Mouse (Mus musculus): ENCODE measurements around the gene Ormdl2.

Ormdl2 gene

GRCm38 (mm10) chr10:128803771-128804270 lies 17.6 kb downstream of the Ormdl2 start, which contains the start of gene Dnajc14:
Gene Dnajc14, plus strand, starts transcription at chr10:128804062.
- DNase-seq (ENCODE audit: low spot score in 2 of 2), result peak; percentile 82 to 89

GRCm38 (mm10) chr10:128803361-128803760 lies 18.1 kb downstream of the Ormdl2 start:
- DNase-seq (ENCODE audit: low spot score in 2 of 2), result no peak

- no peak for DNase-seq (ENCODE audit: low spot score in 2 of 2)
These were observed 18.5 kb downstream of the Ormdl2 start for GRCm38 (mm10) chr10:128802956-128803355.

GRCm38 (mm10) chr10:128801981-128802495 lies 19.4 kb downstream of the Ormdl2 start:
- no peak for DNase-seq (ENCODE audit: low spot score in 2 of 2)

- DNase-seq (ENCODE audit: low spot score in 2 of 2), result no peak
These were observed 22.8 kb downstream of the Ormdl2 start for GRCm38 (mm10) chr10:128798676-128799075.

GRCm38 (mm10) chr10:128795581-128795980 lies 25.9 kb downstream of the Ormdl2 start:
- DNase-seq (ENCODE audit: low spot score in 2 of 2), result peak in 1 of 2 experiments; percentile 40

- DNase-seq (ENCODE audit: low spot score in 2 of 2), result no peak
These were observed 27.1 kb downstream of the Ormdl2 start for GRCm38 (mm10) chr10:128794391-128794790.

GRCm38 (mm10) chr10:128793258-128793657 lies 28.2 kb downstream of the Ormdl2 start:
- no peak for DNase-seq (ENCODE audit: low spot score in 2 of 2)

- no peak for DNase-seq (ENCODE audit: low spot score in 2 of 2)
These were observed 29.4 kb downstream of the Ormdl2 start for GRCm38 (mm10) chr10:128792041-128792440.

GRCm38 (mm10) chr10:128790398-128791124 lies 30.9 kb downstream of the Ormdl2 start, which contains the start of gene Mmp19:
Gene Mmp19, plus strand, starts transcription at chr10:128790910.
- no peak for DNase-seq (ENCODE audit: low spot score in 2 of 2)

GRCm38 (mm10) chr10:128780200-128780599 lies 41.2 kb downstream of the Ormdl2 start:
- DNase-seq (ENCODE audit: low spot score in 2 of 2), result no peak

GRCm38 (mm10) chr10:128779011-128779795 lies 42.2 kb downstream of the Ormdl2 start:
- DNase-seq (ENCODE audit: low spot score in 2 of 2), result peak in 1 of 2 experiments; percentile 31

- no peak for DNase-seq (ENCODE audit: low spot score in 2 of 2)
These were observed 43.0 kb downstream of the Ormdl2 start for GRCm38 (mm10) chr10:128778441-128778840.

- no peak for DNase-seq (ENCODE audit: low spot score in 2 of 2)
These were observed 47.8 kb downstream of the Ormdl2 start for GRCm38 (mm10) chr10:128773685-128774084.

- DNase-seq (ENCODE audit: low spot score in 2 of 2), result no peak
These were observed 48.5 kb downstream of the Ormdl2 start for GRCm38 (mm10) chr10:128772895-128773294.

Measured in right cerebral cortex, postnatal 10 days (tissue).